Mouse (Mus musculus) adrenal gland, postnatal 36 days (tissue): ENCODE measurements around the gene Ints12. TPM values are rescaled to one million over a fixed set of nuclear protein-coding genes. Genes with fewer than 3 reads are reported as not detected.

Experiments used
- DNase-seq, 2 experiments: peaks; one replicate each; pipeline ENCODE4 v3.0.0; 2021; ENCODE audit warnings: mixed read lengths in 1 of 2
- total RNA-seq, 2 experiments: library from RNA; stranded (reverse); gene quantifications; 2 replicates each; pipeline ENCODE4 v1.2.3; 2021

The Ints12 gene
- total RNA-seq, 2 experiments from 2014 or later: 12.0 TPM

GRCm38 (mm10) chr3:133144511-133145147, 53.0 kb downstream of the Ints12 start:
- DNase-seq: no peak

GRCm38 (mm10) chr3:133151629-133152028, 60.0 kb downstream of the Ints12 start:
- DNase-seq: no peak

- DNase-seq: no peak
Observed at GRCm38 (mm10) chr3:133152831-133153230, 61.2 kb downstream of the Ints12 start.

- no peak for DNase-seq
Observed at GRCm38 (mm10) chr3:133153629-133154028, 62.0 kb downstream of the Ints12 start.

GRCm38 (mm10) chr3:133154683-133155082, 63.0 kb downstream of the Ints12 start:
- no peak for DNase-seq

GRCm38 (mm10) chr3:133158260-133158659, 66.6 kb downstream of the Ints12 start:
- DNase-seq: no peak

Other genes with a start within 250 kb of the Ints12 start
- gene Npnt, start 141.5 kb upstream of the Ints12 start, total RNA-seq: 10 to 100 TPM; 16.5 to 16.9 TPM
- gene Gstcd, start 193 bp downstream of the Ints12 start, total RNA-seq: 10 to 100 TPM; 11.3 to 13.9 TPM
- gene Arhgef38, start 143.1 kb downstream of the Ints12 start, total RNA-seq: not detected
- gene Ppa2, start 218.3 kb downstream of the Ints12 start, total RNA-seq: 10 to 100 TPM; 54.9 to 56.3 TPM